Mouse (Mus musculus): Measurements from ENCODE around the gene Cradd.

GRCm38 (mm10) chr10:95289819-95290218 is 34.1 kb downstream of the Cradd start:
- no peak for TF ChIP-seq GATA1 (IDR thresholded peaks at IDR 0.05; ENCODE audit: low read length)
- peak; percentile 33; the same call in 1 of the 3 replicates for TF ChIP-seq TAL1 (IDR thresholded peaks at IDR 0.05; ENCODE audit: low read length)
